Mouse (Mus musculus): ENCODE measurements around the gene Rfx5.
A peak's percentile ranks its signal among the peaks of the same experiment; 100 is the strongest.
"Not testable (repeated sequence)": the region's sequence is repeated elsewhere in the genome, so short reads cannot be mapped to it uniquely, and the experiment has no call there.

DNA sequence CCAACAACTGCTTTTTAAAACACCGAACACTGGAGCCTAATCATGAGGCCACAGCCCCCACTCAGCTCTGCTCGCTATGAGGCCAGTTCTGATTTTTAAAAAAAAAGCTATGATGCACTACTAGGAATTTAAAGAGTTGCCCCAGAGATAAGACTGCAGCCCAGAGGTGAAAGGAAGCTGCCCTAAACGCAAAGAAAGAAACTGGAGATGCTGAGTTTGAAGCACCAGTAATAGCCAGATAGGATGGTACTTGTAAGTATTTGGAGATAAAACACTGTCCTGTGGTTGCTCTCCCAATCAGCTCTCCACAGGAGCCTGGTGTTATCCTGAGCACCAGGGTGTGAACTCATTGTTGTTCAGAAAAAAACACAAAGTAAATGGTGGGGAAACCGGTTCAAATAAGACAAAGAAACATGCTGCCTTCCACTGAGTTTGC, 27.6 kb upstream of the Rfx5 start:
- TF ChIP-seq CTCF (IDR thresholded peaks at IDR 0.05; ENCODE audit: low read depth, low read length); GATA2 (IDR thresholded peaks at IDR 0.05; ENCODE audit: borderline replicate concordance, low read depth, low read length): not testable (repeated sequence)
- peak; percentile 68 for TF ChIP-seq TAL1 (conservative IDR thresholded peaks at IDR 0.05; ENCODE audit: low read depth, low read length)
